Mouse (Mus musculus) embryo, embryonic 9.5 days (tissue): ENCODE results near the gene Dysf.

ENCODE experiments used
- DNase-seq: peaks from one replicate; pipeline ENCODE4 v3.0.0-alpha.2; 2017; ENCODE audit errors: extremely low spot score

Dysf gene

GRCm38 (mm10) chr6:84168571-84168970 is 160.2 kb downstream of the Dysf start:
- DNase-seq, result no peak

- no peak for DNase-seq
These were observed 165.2 kb downstream of the Dysf start for GRCm38 (mm10) chr6:84173626-84174025.

GRCm38 (mm10) chr6:84178776-84179405 is 170.5 kb downstream of the Dysf start:
- no peak for DNase-seq

GRCm38 (mm10) chr6:84181452-84181851 is 173.1 kb downstream of the Dysf start:
- DNase-seq, result no peak

GRCm38 (mm10) chr6:84191656-84192250 is 183.4 kb downstream of the Dysf start:
- DNase-seq, result no peak

GRCm38 (mm10) chr6:84196511-84196910 is 188.1 kb downstream of the Dysf start:
- no peak for DNase-seq

- no peak for DNase-seq
These were observed 189.4 kb downstream of the Dysf start for GRCm38 (mm10) chr6:84197811-84198213.

- DNase-seq, result no peak
These were observed 193.5 kb downstream of the Dysf start for GRCm38 (mm10) chr6:84201721-84202490.

GRCm38 (mm10) chr6:84205611-84206010 is 197.2 kb downstream of the Dysf start:
- no peak for DNase-seq

- DNase-seq, result no peak
These were observed 200.2 kb downstream of the Dysf start for GRCm38 (mm10) chr6:84208589-84208988.

- DNase-seq, result no peak
These were observed 201.5 kb downstream of the Dysf start for GRCm38 (mm10) chr6:84209736-84210434.

- no peak for DNase-seq
These were observed 203.1 kb downstream of the Dysf start for GRCm38 (mm10) chr6:84211473-84211872.

- DNase-seq, result no peak
These were observed 204.7 kb downstream of the Dysf start for GRCm38 (mm10) chr6:84213101-84213500.

- DNase-seq, result no peak
These were observed 209.0 kb downstream of the Dysf start for GRCm38 (mm10) chr6:84217216-84217933.

- no peak for DNase-seq
These were observed 210.7 kb downstream of the Dysf start for GRCm38 (mm10) chr6:84219119-84219518.

GRCm38 (mm10) chr6:84224861-84225260 is 216.5 kb downstream of the Dysf start:
- no peak for DNase-seq

GRCm38 (mm10) chr6:84225587-84225986 is 217.2 kb downstream of the Dysf start:
- DNase-seq, result no peak

GRCm38 (mm10) chr6:84228196-84228595 is 219.8 kb downstream of the Dysf start:
- DNase-seq, result no peak

- peak; percentile 37 for DNase-seq
These were observed 220.4 kb downstream of the Dysf start for GRCm38 (mm10) chr6:84228786-84229185.

GRCm38 (mm10) chr6:84229739-84230138 is 221.3 kb downstream of the Dysf start:
- no peak for DNase-seq

- no peak for DNase-seq
These were observed 222.7 kb downstream of the Dysf start for GRCm38 (mm10) chr6:84231108-84231507.
